Mouse (Mus musculus): Measurements from ENCODE around the gene Magi1. TPM values are rescaled to one million over a fixed set of nuclear protein-coding genes. Genes with fewer than 3 reads are reported as not detected.

The Magi1 gene
- polyA plus RNA-seq, 1 experiment from 2014 or later = 9.2 TPM

DNA sequence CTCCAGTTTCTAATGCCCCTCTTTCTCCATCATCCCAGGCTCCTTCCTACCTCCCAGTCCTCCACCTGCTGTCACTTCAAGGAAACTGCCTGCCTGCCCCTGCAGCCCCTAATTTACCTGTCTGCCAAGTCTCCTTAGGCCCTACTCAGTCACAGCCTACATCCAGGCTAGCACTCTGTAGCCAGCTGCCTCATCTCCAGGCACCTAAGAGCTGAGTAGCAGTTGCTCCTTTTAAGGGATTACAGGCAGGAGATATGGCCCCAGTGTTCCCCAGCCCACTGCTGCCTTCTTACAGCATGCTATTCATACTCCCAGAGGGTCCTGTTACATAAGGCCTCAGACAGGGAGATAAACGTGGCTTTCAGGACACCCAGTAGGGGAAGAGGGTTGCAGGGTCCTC, 426.9 kb downstream of the Magi1 start:
- peak; percentile 39; the same call in 1 of the 2 replicates for ATAC-seq (replicated peaks; ENCODE audit: insufficient number of reproducible peaks, low FRiP score, low TSS enrichment)
- WGBS (ENCODE audit: insufficient replicate concordance) = 17% methylated on average over 1 of the region's 1 CpGs

DNA sequence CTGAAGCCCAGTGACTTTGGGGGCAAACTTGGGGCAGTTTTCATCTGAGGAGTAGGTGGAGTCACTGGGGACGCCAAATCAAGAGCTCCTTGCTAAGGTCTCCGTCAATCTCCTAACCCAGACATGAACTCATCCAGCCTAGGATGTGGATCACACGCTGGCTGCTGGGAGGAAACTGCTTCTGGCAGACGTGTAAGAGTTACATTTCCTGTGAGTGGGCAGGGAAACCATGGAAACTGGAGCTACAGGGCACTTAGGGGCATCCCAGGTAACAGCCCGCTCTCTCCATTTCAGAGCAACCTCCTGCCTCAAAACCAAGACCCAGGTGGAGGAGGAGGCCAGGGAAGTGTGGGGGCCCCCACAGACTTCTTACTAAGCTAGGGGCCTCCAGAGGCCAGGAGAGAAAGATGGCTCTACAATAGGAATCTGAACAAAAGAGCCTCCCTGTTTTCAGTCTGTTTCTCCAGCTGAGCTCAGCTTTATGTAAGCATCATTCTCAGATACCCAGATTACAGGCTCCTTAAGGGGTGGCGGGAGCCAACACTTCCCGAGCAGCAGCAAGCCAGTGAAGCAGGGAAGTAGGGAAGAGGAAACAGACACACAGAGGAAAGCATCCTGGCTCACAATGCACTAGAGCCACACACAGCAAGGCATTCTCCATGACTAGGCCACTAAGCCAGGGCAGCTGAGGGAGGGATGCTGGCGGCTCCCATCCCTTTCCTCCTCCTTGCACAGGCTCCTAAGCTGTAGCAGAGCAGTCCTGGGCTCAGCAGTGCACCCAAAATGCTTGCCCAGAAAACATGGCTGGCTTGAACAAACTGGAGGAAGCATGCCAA, 427.7 kb downstream of the Magi1 start:
- ATAC-seq (replicated peaks; ENCODE audit: insufficient number of reproducible peaks, low FRiP score, low TSS enrichment) = no peak

More for the DNA sequence above, 426.9 kb downstream of the Magi1 start:
- no peak overlapping the region for H3K4me3 ChIP-seq (ENCODE audit: low read depth, low read length)
- H3K36me3 ChIP-seq (ENCODE audit: control insufficient read depth, insufficient read depth, low read length) = no peaks in the 10 kb centered on the region
- H3K4me2 ChIP-seq = no peak overlapping the region
- H3K27me3 ChIP-seq (ENCODE audit: control insufficient read depth, insufficient read depth, low read length) = no peaks in the 10 kb centered on the region
- H3K9me3 ChIP-seq (replicated peaks; ENCODE audit: control insufficient read depth, low read length) = no peaks in the 10 kb centered on the region
- H3K4me1 ChIP-seq (ENCODE audit: control insufficient read depth, insufficient read depth, low read length) = peaks cover 21% of the 10 kb centered on the region
- peak overlapping the region; percentile 54; the same call in 1 of the 2 replicates for H3K27ac ChIP-seq (ENCODE audit: low read depth, low read length)
- no peak overlapping the region for H3K9ac ChIP-seq (ENCODE audit: low read depth, low read length)

DNA sequence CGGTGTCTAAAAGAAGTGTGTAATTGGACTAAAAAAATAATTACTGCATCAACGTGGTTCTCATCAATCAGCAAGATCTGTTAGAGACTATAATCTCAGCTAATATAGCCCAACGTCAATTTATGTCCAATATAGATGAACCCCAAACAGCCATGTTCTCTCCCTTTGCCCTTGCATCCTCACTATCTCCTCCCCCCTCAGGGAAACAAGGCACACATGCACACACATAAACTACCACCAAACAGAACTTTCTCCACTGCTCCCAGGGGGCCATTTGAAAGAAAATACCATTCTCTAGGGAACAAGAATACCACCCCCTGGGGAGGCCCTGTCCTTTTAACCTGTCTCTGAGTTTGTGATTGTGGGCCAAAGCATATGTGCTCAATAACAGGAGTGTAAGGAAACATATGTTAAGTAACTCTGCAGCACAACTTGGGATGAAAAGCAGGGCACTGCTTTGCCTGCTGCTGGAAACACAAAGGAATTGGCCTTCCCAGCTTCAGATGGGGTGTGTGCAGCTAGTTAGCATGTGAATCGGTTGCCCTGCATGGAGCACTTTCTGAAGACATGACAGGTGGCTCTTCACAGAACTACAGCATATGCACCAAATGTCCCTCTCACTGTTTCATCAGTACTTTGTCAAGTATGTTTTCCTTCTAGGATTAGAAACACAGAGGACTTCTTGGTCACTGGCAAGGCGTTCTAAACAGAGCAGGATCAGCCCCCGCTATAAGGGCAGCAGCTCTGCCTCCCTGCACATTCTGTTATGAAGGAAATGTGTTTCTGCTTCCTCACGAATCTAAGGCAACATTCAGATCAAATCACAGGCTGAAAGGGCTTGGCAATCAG, 434.6 kb downstream of the Magi1 start:
- Histone ChIP-seq H3K27ac (ENCODE audit: low read depth, low read length) (no peak overlapping the region), H3K36me3 (ENCODE audit: control insufficient read depth, insufficient read depth, low read length) (no peaks in the 10 kb centered on the region), H3K4me2 (no peak overlapping the region), H3K4me1 (ENCODE audit: control insufficient read depth, insufficient read depth, low read length) (peaks cover 14% of the 10 kb centered on the region), H3K4me3 (ENCODE audit: low read depth, low read length) (no peak overlapping the region), H3K9me3 (replicated peaks; ENCODE audit: control insufficient read depth, low read length) (no peaks in the 10 kb centered on the region), H3K9ac (ENCODE audit: low read depth, low read length) (no peak overlapping the region), H3K27me3 (ENCODE audit: control insufficient read depth, insufficient read depth, low read length) (no peaks in the 10 kb centered on the region)
- 56% methylated on average over 7 of the region's 7 CpGs for WGBS (ENCODE audit: insufficient replicate concordance)
- no peak for ATAC-seq (replicated peaks; ENCODE audit: insufficient number of reproducible peaks, low FRiP score, low TSS enrichment)

More for the DNA sequence above, 427.7 kb downstream of the Magi1 start:
- Histone ChIP-seq H3K9me3 (replicated peaks; ENCODE audit: control insufficient read depth, low read length) (no peaks in the 10 kb centered on the region), H3K4me1 (ENCODE audit: control insufficient read depth, insufficient read depth, low read length) (peaks cover 21% of the 10 kb centered on the region), H3K4me2 (no peak overlapping the region), H3K36me3 (ENCODE audit: control insufficient read depth, insufficient read depth, low read length) (no peaks in the 10 kb centered on the region), H3K4me3 (ENCODE audit: low read depth, low read length) (no peak overlapping the region), H3K9ac (ENCODE audit: low read depth, low read length) (no peak overlapping the region), H3K27me3 (ENCODE audit: control insufficient read depth, insufficient read depth, low read length) (no peaks in the 10 kb centered on the region), H3K27ac (ENCODE audit: low read depth, low read length) (peak overlapping the region; percentile 54)
- 41% methylated on average over 8 of the region's 8 CpGs for WGBS (ENCODE audit: insufficient replicate concordance)

DNA sequence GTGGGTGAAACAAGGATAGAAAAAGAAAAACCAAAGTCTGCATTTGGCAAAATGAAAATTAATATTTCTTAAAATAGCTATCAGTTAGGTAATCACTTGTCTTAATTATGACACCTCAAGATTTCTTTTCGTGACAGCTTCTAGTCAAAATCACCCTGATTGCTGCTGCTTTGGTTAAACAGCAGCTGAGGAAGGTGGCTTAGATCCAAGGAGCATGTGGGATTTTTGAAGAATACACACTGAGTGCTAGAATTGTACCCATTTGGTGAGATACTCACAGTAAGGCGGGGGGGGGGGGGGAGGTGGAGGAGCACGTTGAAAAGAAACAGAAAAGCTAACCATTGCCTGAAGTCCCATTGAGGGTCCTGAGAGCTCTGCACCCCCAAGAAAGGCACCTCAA, 438.2 kb downstream of the Magi1 start:
- Histone ChIP-seq H3K36me3 (ENCODE audit: control insufficient read depth, insufficient read depth, low read length) (no peaks in the 10 kb centered on the region), H3K27ac (ENCODE audit: low read depth, low read length) (no peak overlapping the region), H3K4me3 (ENCODE audit: low read depth, low read length) (no peak overlapping the region), H3K9ac (ENCODE audit: low read depth, low read length) (no peak overlapping the region), H3K4me1 (ENCODE audit: control insufficient read depth, insufficient read depth, low read length) (peaks cover 14% of the 10 kb centered on the region), H3K9me3 (replicated peaks; ENCODE audit: control insufficient read depth, low read length) (no peaks in the 10 kb centered on the region), H3K4me2 (no peak overlapping the region), H3K27me3 (ENCODE audit: control insufficient read depth, insufficient read depth, low read length) (no peaks in the 10 kb centered on the region)
- ATAC-seq (replicated peaks; ENCODE audit: insufficient number of reproducible peaks, low FRiP score, low TSS enrichment) = no peak
- 92% methylated on average over 3 of the region's 3 CpGs for WGBS (ENCODE audit: insufficient replicate concordance)

DNA sequence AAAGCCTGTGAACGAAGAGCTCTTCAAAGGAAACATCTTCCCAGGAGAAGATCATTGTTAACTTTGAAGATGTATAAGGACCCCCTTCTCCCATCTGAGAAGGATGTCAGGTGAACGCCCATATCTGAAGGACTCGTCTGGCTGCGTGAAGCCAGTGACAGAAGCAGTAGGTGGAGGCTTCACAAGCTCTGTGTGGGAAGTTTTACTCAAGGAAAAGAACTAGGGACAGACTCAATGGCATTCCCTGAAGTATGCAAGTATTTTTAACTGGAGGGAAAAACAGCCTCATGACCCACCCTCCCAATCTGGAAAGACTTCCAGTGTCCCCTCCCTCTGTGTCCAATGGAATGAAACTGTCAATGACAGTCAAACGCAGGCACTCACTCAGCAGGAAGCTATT, 438.6 kb downstream of the Magi1 start:
- H3K27me3 ChIP-seq (ENCODE audit: control insufficient read depth, insufficient read depth, low read length) = no peaks in the 10 kb centered on the region
- no peak overlapping the region for H3K9ac ChIP-seq (ENCODE audit: low read depth, low read length)
- H3K9me3 ChIP-seq (replicated peaks; ENCODE audit: control insufficient read depth, low read length) = no peaks in the 10 kb centered on the region
- no peak overlapping the region for H3K27ac ChIP-seq (ENCODE audit: low read depth, low read length)
- H3K36me3 ChIP-seq (ENCODE audit: control insufficient read depth, insufficient read depth, low read length) = no peaks in the 10 kb centered on the region
- H3K4me3 ChIP-seq (ENCODE audit: low read depth, low read length) = no peak overlapping the region
- no peak overlapping the region for H3K4me2 ChIP-seq
- no peak for ATAC-seq (replicated peaks; ENCODE audit: insufficient number of reproducible peaks, low FRiP score, low TSS enrichment)
- H3K4me1 ChIP-seq (ENCODE audit: control insufficient read depth, insufficient read depth, low read length) = peaks cover 14% of the 10 kb centered on the region
- 75% methylated on average over 5 of the region's 5 CpGs for WGBS (ENCODE audit: insufficient replicate concordance)

DNA sequence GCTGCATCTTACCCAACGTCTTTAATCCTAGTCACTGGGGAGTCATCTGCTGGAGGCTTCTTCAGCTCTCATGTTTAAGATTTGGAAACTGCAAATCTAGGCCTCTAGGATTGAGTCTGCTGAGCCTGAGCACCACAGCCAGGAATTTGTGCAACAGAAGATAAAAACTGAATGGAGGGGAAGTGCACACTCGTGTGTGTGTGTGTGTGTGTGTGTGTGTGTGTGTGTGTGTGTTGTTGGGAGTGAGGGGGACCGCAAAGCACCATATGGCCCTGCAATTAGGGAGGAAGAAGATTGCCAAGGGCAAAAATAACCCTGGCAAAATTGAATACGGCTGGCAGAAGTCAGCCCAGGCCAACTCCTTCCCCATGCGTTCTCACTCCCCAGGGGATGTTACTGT, 439.1 kb downstream of the Magi1 start:
- Histone ChIP-seq H3K4me3 (ENCODE audit: low read depth, low read length) (no peak overlapping the region), H3K27me3 (ENCODE audit: control insufficient read depth, insufficient read depth, low read length) (no peaks in the 10 kb centered on the region), H3K27ac (ENCODE audit: low read depth, low read length) (no peak overlapping the region), H3K36me3 (ENCODE audit: control insufficient read depth, insufficient read depth, low read length) (no peaks in the 10 kb centered on the region), H3K4me1 (ENCODE audit: control insufficient read depth, insufficient read depth, low read length) (peaks cover 13% of the 10 kb centered on the region), H3K9ac (ENCODE audit: low read depth, low read length) (no peak overlapping the region), H3K4me2 (no peak overlapping the region), H3K9me3 (replicated peaks; ENCODE audit: control insufficient read depth, low read length) (no peaks in the 10 kb centered on the region)
- 65% methylated on average over 5 of the region's 5 CpGs for WGBS (ENCODE audit: insufficient replicate concordance)
- ATAC-seq (replicated peaks; ENCODE audit: insufficient number of reproducible peaks, low FRiP score, low TSS enrichment) = no peak

DNA sequence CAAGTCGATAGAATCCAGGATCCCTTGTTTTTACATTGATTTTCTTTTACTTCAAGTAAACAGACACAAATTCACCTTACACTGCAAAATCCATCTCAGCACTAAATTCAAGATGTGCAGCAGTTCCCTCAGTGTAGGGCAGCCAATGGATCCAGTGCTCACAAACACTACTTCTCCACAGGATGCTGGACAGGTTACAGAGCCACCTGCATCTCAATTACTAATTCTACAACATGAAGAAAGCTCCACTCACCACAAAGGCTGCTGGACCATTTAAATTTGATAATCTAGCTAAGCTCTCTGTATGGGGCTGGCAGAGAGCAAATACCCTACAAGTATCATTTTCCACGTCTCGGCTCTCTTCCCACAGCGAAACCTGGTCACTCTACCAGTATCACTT, 445.3 kb downstream of the Magi1 start:
- Histone ChIP-seq H3K36me3 (ENCODE audit: control insufficient read depth, insufficient read depth, low read length) (no peaks in the 10 kb centered on the region), H3K9ac (ENCODE audit: low read depth, low read length) (no peak overlapping the region), H3K4me2 (no peak overlapping the region), H3K4me1 (ENCODE audit: control insufficient read depth, insufficient read depth, low read length) (no peaks in the 10 kb centered on the region; the same call in 1 of the 2 replicates), H3K27ac (ENCODE audit: low read depth, low read length) (no peak overlapping the region), H3K4me3 (ENCODE audit: low read depth, low read length) (no peak overlapping the region), H3K9me3 (replicated peaks; ENCODE audit: control insufficient read depth, low read length) (no peaks in the 10 kb centered on the region), H3K27me3 (ENCODE audit: control insufficient read depth, insufficient read depth, low read length) (no peaks in the 10 kb centered on the region)
- 90% methylated on average over 4 of the region's 4 CpGs for WGBS (ENCODE audit: insufficient replicate concordance)
- ATAC-seq (replicated peaks; ENCODE audit: insufficient number of reproducible peaks, low FRiP score, low TSS enrichment) = no peak

DNA sequence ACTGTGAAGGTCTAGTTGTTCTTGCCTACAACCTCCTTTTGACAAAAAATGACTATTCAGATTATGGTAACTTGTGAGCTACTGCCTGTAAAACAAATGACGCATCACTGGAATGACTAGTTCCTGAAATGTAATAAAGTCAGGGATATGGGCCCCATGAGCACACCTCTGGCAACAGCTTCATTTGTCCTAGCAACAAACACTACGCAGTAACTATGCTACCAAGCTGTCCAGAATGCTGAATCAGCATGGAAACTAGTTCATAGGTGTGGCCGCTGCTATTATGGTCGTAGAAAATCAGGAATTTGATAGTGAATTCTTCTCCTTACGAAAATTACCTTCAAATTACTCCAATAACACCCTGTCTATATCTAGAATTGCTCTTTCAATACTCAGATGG, 447.1 kb downstream of the Magi1 start:
- Histone ChIP-seq H3K9me3 (replicated peaks; ENCODE audit: control insufficient read depth, low read length) (no peaks in the 10 kb centered on the region), H3K36me3 (ENCODE audit: control insufficient read depth, insufficient read depth, low read length) (no peaks in the 10 kb centered on the region), H3K4me3 (ENCODE audit: low read depth, low read length) (no peak overlapping the region), H3K27ac (ENCODE audit: low read depth, low read length) (no peak overlapping the region), H3K27me3 (ENCODE audit: control insufficient read depth, insufficient read depth, low read length) (no peaks in the 10 kb centered on the region), H3K9ac (ENCODE audit: low read depth, low read length) (no peak overlapping the region), H3K4me1 (ENCODE audit: control insufficient read depth, insufficient read depth, low read length) (peaks cover 1% of the 10 kb centered on the region; the same call in 1 of the 2 replicates), H3K4me2 (no peak overlapping the region)
- 86% methylated on average over 5 of the region's 5 CpGs for WGBS (ENCODE audit: insufficient replicate concordance)
- no peak for ATAC-seq (replicated peaks; ENCODE audit: insufficient number of reproducible peaks, low FRiP score, low TSS enrichment)
